Mouse (Mus musculus) T-helper 17 cell (primary cell): ENCODE measurements around the gene Grm5.

Experiments used
- in situ Hi-C, 2 experiments: fragments of 300-600 bp; cut with MboI, MseI; formaldehyde crosslinking; loops; 1 replicate in 1 of 2; 2 replicates in 1 of 2; pipeline ENCODE4 v1.15.1; 2025; ENCODE audit warnings: high pct_unique_total_duplicates in 2 of 2

The Grm5 gene

DNA sequence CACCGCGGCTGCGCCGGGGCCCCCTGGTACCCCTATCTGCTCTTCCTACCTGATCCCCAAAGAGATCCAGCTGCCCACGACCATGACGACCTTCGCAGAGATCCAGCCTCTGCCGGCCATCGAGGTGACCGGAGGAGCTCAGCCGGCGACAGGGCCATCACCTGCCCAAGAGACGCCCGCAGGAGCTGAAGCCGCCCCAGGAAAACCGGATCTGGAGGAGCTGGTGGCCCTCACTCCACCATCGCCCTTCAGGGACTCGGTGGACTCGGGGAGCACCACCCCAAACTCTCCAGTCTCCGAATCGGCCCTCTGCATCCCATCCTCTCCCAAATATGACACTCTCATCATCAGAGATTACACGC lies 546.5 kb downstream of the Grm5 start:
- in situ Hi-C loops: no loop called here

DNA sequence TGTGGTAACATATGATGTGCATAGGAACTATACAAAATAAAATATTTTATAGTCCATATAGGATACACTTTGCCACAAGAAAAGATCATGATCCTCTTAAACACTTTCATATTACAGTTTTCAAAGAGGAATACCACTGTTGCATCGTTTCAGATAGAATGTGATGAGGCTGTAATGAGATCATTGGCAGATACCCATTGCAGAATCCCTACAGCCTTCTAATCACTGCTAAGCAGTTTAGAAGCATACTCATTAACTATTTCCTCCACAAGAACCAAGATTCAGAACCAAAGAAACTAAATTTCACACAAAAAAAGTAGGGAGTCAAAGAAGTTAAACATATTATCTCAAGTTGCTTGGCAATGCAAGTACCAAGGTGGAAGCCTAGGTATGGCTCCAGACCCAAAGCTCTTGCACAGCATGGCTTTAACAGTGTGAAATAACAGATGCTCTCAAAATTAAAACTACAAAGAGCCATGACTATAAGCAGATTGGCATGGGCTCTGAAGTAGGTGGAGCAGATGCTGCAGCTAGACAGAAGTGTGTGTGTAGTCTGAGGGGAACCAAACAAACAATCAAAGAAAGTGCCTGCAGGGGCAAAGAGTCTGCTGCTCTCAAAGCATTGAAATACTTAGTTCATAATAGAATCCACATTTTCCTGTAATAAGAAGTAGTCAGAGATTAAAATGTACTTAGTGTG lies 575.7 kb downstream of the Grm5 start:
- in situ Hi-C loops: no loop called here

DNA sequence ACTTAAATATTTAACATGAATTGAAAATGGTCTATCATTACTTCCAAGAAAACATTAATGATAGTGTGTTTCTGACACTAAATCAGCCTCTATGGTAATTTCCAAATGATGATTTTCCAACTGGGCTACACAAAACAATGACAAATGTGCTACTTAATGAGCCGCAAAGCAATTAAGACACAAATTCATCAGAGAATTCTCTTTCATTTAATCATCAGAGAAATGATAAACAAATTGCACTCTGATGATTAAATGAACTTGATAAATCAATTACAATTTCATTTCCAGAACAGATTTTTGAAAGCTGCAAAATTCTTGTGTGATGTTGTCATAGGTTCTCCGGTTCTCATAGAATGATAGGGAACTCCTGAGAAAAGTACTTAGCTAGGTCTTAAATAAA lies 577.6 kb downstream of the Grm5 start:
- in situ Hi-C loops: no loop called here
